Mouse (Mus musculus): ENCODE data around the gene Snrnp70.

DNA sequence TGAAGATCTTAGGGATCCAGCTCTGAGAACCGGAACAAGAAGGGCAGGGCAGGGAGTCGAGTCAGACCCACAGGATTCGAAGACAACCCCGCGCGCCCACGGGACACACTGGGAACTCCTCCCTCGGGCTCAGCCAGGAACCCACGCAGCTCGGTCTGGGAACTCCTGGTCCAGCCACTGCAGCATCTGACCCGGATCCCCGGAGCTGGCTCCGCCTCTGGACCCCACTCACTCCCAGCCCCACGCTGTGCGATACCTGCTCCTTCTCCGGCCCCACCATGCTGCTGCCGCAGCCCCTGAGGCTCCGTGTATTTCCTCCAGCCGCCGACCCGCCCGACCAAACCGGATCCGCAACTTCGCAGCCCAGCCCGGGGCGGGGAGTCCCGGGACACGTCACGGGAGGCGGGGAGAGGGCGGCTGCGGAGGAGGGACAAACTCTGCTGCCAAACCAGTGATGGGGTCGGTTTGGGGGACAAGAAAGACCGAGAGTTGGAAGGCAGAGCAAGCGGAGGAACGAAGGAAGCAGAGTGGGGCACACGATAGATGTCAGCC, 62.0 kb downstream of the Snrnp70 start, which contains the start of gene Trpm4:
- TF ChIP-seq GATA1 (IDR thresholded peaks at IDR 0.05; ENCODE audit: borderline replicate concordance, low read length), result no peak
- TF ChIP-seq FLI1 (IDR thresholded peaks at IDR 0.05; ENCODE audit: low read length), result no peak
